Mouse (Mus musculus) erythroblast, embryonic 14.5 days (primary cell): ENCODE measurements around the gene Tet2.

Experiments
- GATA1 ChIP-seq: IDR thresholded peaks from 2 replicates; pipeline ENCODE4 v1.6.1; 2012; ENCODE audit warnings: low read length, inconsistent platforms, mixed read lengths
- TAL1 ChIP-seq: IDR thresholded peaks from 3 replicates; pipeline ENCODE4 v1.6.1; 2012; ENCODE audit warnings: low read length, inconsistent platforms, mixed read lengths

- TF ChIP-seq TAL1 (no peak), GATA1 (no peak)
Observed at GRCm38 (mm10) chr3:133579671-133580070, 34.7 kb upstream of the Tet2 start.
